Mouse (Mus musculus) hindbrain, postnatal 0 days (tissue): ENCODE measurements around the gene Atg4d. TPM values are rescaled to one million over a fixed set of nuclear protein-coding genes. Genes with fewer than 3 reads are reported as not detected.

Experiments
- ATAC-seq: fragments of 200-750 bp; cut with Nextera tagmentation; 2 replicates; pipeline ENCODE4 v1.8.0; 2017; ENCODE audit warnings: mild to moderate bottlenecking, moderate TSS enrichment, moderate library complexity
- DNase-seq: peaks from one replicate; pipeline ENCODE4 v3.0.0-alpha.2; 2015; ENCODE audit warnings: low spot score
- H3K27ac ChIP-seq: fragments of 300-500 bp; sonication (generic); 2 replicates; pipeline ENCODE4 v1.5.1; 2014; ENCODE audit warnings: mild to moderate bottlenecking
- H3K27me3 ChIP-seq: fragments of 300-500 bp; sonication (generic); 2 replicates; pipeline ENCODE4 v1.6.1; 2014; ENCODE audit warnings: low read length, mixed read lengths; ENCODE audit not compliant: insufficient read depth
- H3K36me3 ChIP-seq: fragments of 300-500 bp; sonication (generic); 2 replicates; pipeline ENCODE4 v1.6.1; 2014; ENCODE audit warnings: low read length, mixed read lengths; ENCODE audit not compliant: insufficient read depth
- H3K4me1 ChIP-seq: fragments of 300-500 bp; sonication (generic); 2 replicates; pipeline ENCODE4 v1.6.1; 2014; ENCODE audit warnings: antibody characterized with exemption, low read length, mixed read lengths; ENCODE audit not compliant: insufficient read depth
- H3K4me2 ChIP-seq: fragments of 300-500 bp; sonication (generic); 2 replicates; pipeline ENCODE4 v1.6.1; 2014; ENCODE audit warnings: low read depth, mild to moderate bottlenecking, low read length, moderate library complexity, mixed read lengths
- H3K4me3 ChIP-seq: fragments of 300-500 bp; sonication (generic); 2 replicates; pipeline ENCODE4 v1.5.1; 2014; ENCODE audit warnings: low read length
- H3K9ac ChIP-seq: fragments of 300-500 bp; sonication (generic); replicated peaks from 2 replicates; pipeline ENCODE4 v1.6.1; 2014; ENCODE audit warnings: mild to moderate bottlenecking, low read length, moderate library complexity, mixed read lengths
- H3K9me3 ChIP-seq: fragments of 300-500 bp; sonication (generic); 2 replicates; pipeline ENCODE4 v1.6.1; 2016; ENCODE audit warnings: low read length, mixed read lengths
- CTCF ChIP-seq: IDR thresholded peaks from 2 replicates; pipeline ENCODE4 v1.5.1; 2016; ENCODE audit warnings: antibody characterized with exemption, control low read depth, low read depth
- whole genome bisulfite sequencing: fragments of 180-500 bp; shearing (Covaris S2); extraction: QIAGEN DNeasy Blood & Tissue Kit; methylation state at CpG from one replicate; pipeline ENCODE4 v1.1.7; 2014; 5-methylcytosine and 5-hydroxymethylcytosine counted together
- polyA plus RNA-seq: library from polyadenylated mRNA; unstranded; fragments of >200 nt; fragmentation: Nextera tagmentation; extraction: Ambion mirVana; gene quantifications from 2 replicates; pipeline ENCODE4 v1.2.1, GENCODE M21; 2015
- total RNA-seq: library from RNA; depleted of rRNA; stranded (reverse); fragments of >200 nt; gene quantifications from 2 replicates; pipeline ENCODE4 v1.2.3, GENCODE M21; 2014

Atg4d gene
- total and polyA plus RNA-seq, 2 experiments from 2014 or later = 32.1 to 38.6 TPM

GRCm38 (mm10) chr9:21223906-21224305, 41.2 kb upstream of the Atg4d start:
- TF ChIP-seq CTCF = no peak
- WGBS = 84% methylated on average over 6 of the region's 6 CpGs
- no peaks in the 10 kb centered on the region for H3K27me3 ChIP-seq
- H3K4me1 ChIP-seq = no peaks in the 10 kb centered on the region
- DNase-seq (no peak), ATAC-seq (no peak)
- no peak overlapping the region for H3K27ac ChIP-seq
- H3K4me2 ChIP-seq = no peak overlapping the region
- H3K9ac ChIP-seq = no peak overlapping the region
- H3K36me3 ChIP-seq = no peaks in the 10 kb centered on the region
- H3K4me3 ChIP-seq = no peak overlapping the region
- no peaks in the 10 kb centered on the region for H3K9me3 ChIP-seq

- 24% methylated on average over 26 of the region's 26 CpGs for WGBS
- Histone ChIP-seq H3K4me3 (0 out of 2 replicates have a peak overlapping the region, but pooled peaks have one; percentile 13), H3K9ac (0 out of 2 replicates have a peak overlapping the region, but pooled peaks have one; percentile 17)
Measured at GRCm38 (mm10) chr9:21224576-21225414, 40.3 kb upstream of the Atg4d start.

DNA sequence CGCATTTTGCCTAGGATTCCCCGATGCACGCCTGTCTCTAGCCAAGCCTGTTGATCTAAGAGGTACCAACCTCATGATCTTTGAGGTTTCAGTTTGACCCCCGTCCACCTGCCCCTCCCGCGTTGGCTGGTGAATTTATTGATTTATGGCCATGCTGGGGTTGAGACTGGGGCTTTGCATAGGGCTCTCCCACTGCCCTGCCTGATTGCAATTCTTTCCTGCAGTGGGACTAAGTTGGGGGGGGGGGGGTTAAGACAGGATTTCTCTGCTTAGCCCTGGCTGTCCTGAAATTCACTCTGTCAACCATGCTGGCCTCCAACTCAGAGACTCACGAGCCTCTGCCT, 39.7 kb upstream of the Atg4d start:
- Histone ChIP-seq H3K27me3 (no peaks in the 10 kb centered on the region), H3K36me3 (peaks cover 8% of the 10 kb centered on the region), H3K4me3 (0 out of 2 replicates have a peak overlapping the region, but pooled peaks have one; percentile 13), H3K9ac (no peak overlapping the region), H3K27ac (no peak overlapping the region), H3K9me3 (no peaks in the 10 kb centered on the region), H3K4me2 (peak overlapping the region; percentile 45), H3K4me1 (no peaks in the 10 kb centered on the region)
- DNase-seq (no peak), ATAC-seq (no peak)
- TF ChIP-seq CTCF = no peak
- 15% methylated on average over 7 of the region's 7 CpGs for WGBS

More at GRCm38 (mm10) chr9:21224576-21225414, 40.3 kb upstream of the Atg4d start:
- H3K36me3 ChIP-seq = peaks cover 5% of the 10 kb centered on the region; the same call in 1 of the 2 replicates
- no peaks in the 10 kb centered on the region for H3K27me3 ChIP-seq
- H3K27ac ChIP-seq = no peak overlapping the region
- peak overlapping the region; percentile 45 for H3K4me2 ChIP-seq
- H3K9me3 ChIP-seq = no peaks in the 10 kb centered on the region
- 0 out of 2 replicates have a peak, but pooled peaks have one; percentile 28 for ATAC-seq
- DNase-seq = peak; percentile 35
- TF ChIP-seq CTCF = 0 out of 2 replicates have a peak, but pooled peaks have one; percentile 2
- H3K4me1 ChIP-seq = no peaks in the 10 kb centered on the region

- Histone ChIP-seq H3K9me3 (no peaks in the 10 kb centered on the region), H3K27me3 (no peaks in the 10 kb centered on the region), H3K9ac (0 out of 2 replicates have a peak overlapping the region, but pooled peaks have one; percentile 0), H3K36me3 (peaks cover 14% of the 10 kb centered on the region), H3K4me3 (no peak overlapping the region), H3K4me1 (no peaks in the 10 kb centered on the region), H3K27ac (no peak overlapping the region), H3K4me2 (peak overlapping the region; percentile 42)
- DNase-seq (peak; percentile 55), ATAC-seq (peak; percentile 36; the same call in 1 of the 2 replicates)
- no peak for TF ChIP-seq CTCF
- WGBS = 13% methylated on average over 16 of the region's 16 CpGs
Measured at GRCm38 (mm10) chr9:21227342-21227741, 37.8 kb upstream of the Atg4d start.

GRCm38 (mm10) chr9:21231551-21231950, 33.5 kb upstream of the Atg4d start:
- TF ChIP-seq CTCF = no peak
- Histone ChIP-seq H3K27ac (no peak overlapping the region), H3K9ac (no peak overlapping the region), H3K4me1 (no peaks in the 10 kb centered on the region), H3K4me3 (no peak overlapping the region), H3K36me3 (peaks cover 27% of the 10 kb centered on the region), H3K4me2 (no peak overlapping the region), H3K27me3 (no peaks in the 10 kb centered on the region), H3K9me3 (no peaks in the 10 kb centered on the region)
- no peak for ATAC-seq
- 57% methylated on average over 23 of the region's 23 CpGs for WGBS
- no peak for DNase-seq

GRCm38 (mm10) chr9:21232867-21233266, 32.2 kb upstream of the Atg4d start:
- 88% methylated on average over 5 of the region's 5 CpGs for WGBS
- Histone ChIP-seq H3K9ac (no peak overlapping the region), H3K4me3 (no peak overlapping the region), H3K27me3 (no peaks in the 10 kb centered on the region), H3K9me3 (no peaks in the 10 kb centered on the region), H3K36me3 (peaks cover 27% of the 10 kb centered on the region), H3K27ac (no peak overlapping the region), H3K4me1 (peaks cover 8% of the 10 kb centered on the region; the same call in 1 of the 2 replicates), H3K4me2 (no peak overlapping the region)
- DNase-seq = no peak
- no peak for ATAC-seq
- TF ChIP-seq CTCF = no peak

DNA sequence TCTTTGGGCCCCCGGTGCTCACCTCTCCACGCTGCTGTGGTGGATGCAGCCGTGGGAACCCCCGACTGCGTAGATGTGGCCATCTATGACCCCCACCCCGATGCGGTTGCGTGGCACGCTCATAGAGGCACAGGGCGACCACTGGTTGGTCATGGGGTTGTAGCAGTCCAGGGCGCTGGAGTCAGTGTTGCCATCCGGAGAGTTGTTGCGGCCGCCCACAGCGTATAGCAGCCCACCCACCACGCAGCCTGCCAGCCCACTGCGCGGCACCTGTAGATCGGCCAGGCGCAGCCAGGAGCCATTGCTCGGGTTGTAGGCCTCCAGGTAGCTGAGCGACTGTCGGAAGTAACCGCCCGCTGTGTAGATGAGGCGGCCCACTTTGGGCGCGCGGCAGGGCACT, 31.7 kb upstream of the Atg4d start:
- Histone ChIP-seq H3K27me3 (no peaks in the 10 kb centered on the region), H3K4me3 (no peak overlapping the region), H3K9me3 (no peaks in the 10 kb centered on the region), H3K4me1 (peaks cover 8% of the 10 kb centered on the region; the same call in 1 of the 2 replicates), H3K4me2 (no peak overlapping the region), H3K36me3 (peaks cover 27% of the 10 kb centered on the region), H3K9ac (no peak overlapping the region), H3K27ac (no peak overlapping the region)
- TF ChIP-seq CTCF = no peak
- DNase-seq (no peak), ATAC-seq (no peak)
- WGBS = 89% methylated on average over 29 of the region's 29 CpGs
